Mouse (Mus musculus) hindbrain, embryonic 12.5 days (tissue): ENCODE data around the gene Jchain. TPM values are rescaled to one million over a fixed set of nuclear protein-coding genes. Genes with fewer than 3 reads are reported as not detected.
"Not testable (repeated sequence)": the region's sequence is repeated elsewhere in the genome, so short reads cannot be mapped to it uniquely, and the experiment has no call there.

Experiments used
- ATAC-seq: fragments of 200-750 bp; cut with Nextera tagmentation; 2 replicates; pipeline ENCODE4 v1.8.0; 2017; ENCODE audit warnings: moderate TSS enrichment; ENCODE audit not compliant: low FRiP score
- H3K27ac ChIP-seq: fragments of 300-500 bp; sonication (generic); 2 replicates; pipeline ENCODE4 v1.5.1; 2016; ENCODE audit warnings: mild to moderate bottlenecking
- H3K27me3 ChIP-seq: fragments of 300-500 bp; sonication (generic); 2 replicates; pipeline ENCODE4 v1.6.1; 2016; ENCODE audit warnings: mild to moderate bottlenecking
- H3K36me3 ChIP-seq: fragments of 300-500 bp; sonication (generic); 2 replicates; pipeline ENCODE4 v1.6.1; 2016; ENCODE audit warnings: mild to moderate bottlenecking
- H3K4me1 ChIP-seq: fragments of 300-500 bp; sonication (generic); 2 replicates; pipeline ENCODE4 v1.6.1; 2016
- H3K4me2 ChIP-seq: fragments of 300-500 bp; sonication (generic); replicated peaks from 2 replicates; pipeline ENCODE4 v1.6.1; 2016; ENCODE audit warnings: mild to moderate bottlenecking
- H3K4me3 ChIP-seq: fragments of 300-500 bp; sonication (generic); 2 replicates; pipeline ENCODE4 v1.5.1; 2016; ENCODE audit warnings: mild to moderate bottlenecking
- H3K9ac ChIP-seq: fragments of 300-500 bp; sonication (generic); 2 replicates; pipeline ENCODE4 v1.6.1; 2016; ENCODE audit warnings: mild to moderate bottlenecking, moderate library complexity
- H3K9me3 ChIP-seq: fragments of 300-500 bp; sonication (generic); replicated peaks from 2 replicates; pipeline ENCODE4 v1.6.1; 2016; ENCODE audit warnings: mild to moderate bottlenecking
- WGBS: fragments of 180-500 bp; shearing (Covaris S2); methylation state at CpG from one replicate; pipeline ENCODE4 v1.1.7; 2016; 5-methylcytosine and 5-hydroxymethylcytosine counted together
- polyA plus RNA-seq: library from polyadenylated mRNA; unstranded; fragments of >200 nt; fragmentation: Nextera tagmentation; extraction: Ambion mirVana; gene quantifications from 2 replicates; pipeline ENCODE4 v1.2.1, GENCODE M21; 2016

The Jchain gene
- polyA plus RNA-seq, 1 experiment from 2014 or later = 0.35 TPM

- H3K9ac ChIP-seq = peak within 1 kb of the TSS; percentile 88
- no peaks in the 10 kb centered on the region for H3K27me3 ChIP-seq
- peaks cover 17% of the 10 kb centered on the region for H3K4me1 ChIP-seq
- WGBS = under 1% methylated on average over 69 of the region's 76 CpGs
- peak; percentile 98 for ATAC-seq
- H3K9me3 ChIP-seq = no peaks in the 10 kb centered on the region
- H3K4me3 ChIP-seq = peak within 1 kb of the TSS; percentile 82
- peaks cover 9% of the 10 kb centered on the region; the same call in 1 of the 2 replicates for H3K36me3 ChIP-seq
- H3K27ac ChIP-seq = peak within 1 kb of the TSS; percentile 90
- peak within 1 kb of the TSS; percentile 98 for H3K4me2 ChIP-seq
Observed at GRCm38 (mm10) chr5:88554086-88554886, 26.6 kb upstream of the Jchain start, which contains the start of gene Utp3. Utp3 (plus strand) TSS chr5:88554462.

GRCm38 (mm10) chr5:88553271-88554085 is 25.8 kb upstream of the Jchain start:
- no peaks in the 10 kb centered on the region for H3K27me3 ChIP-seq
- peaks cover 9% of the 10 kb centered on the region; the same call in 1 of the 2 replicates for H3K36me3 ChIP-seq
- 8% methylated on average over 29 of the region's 29 CpGs for WGBS
- peak; percentile 68 for ATAC-seq
- H3K9ac ChIP-seq = peak overlapping the region; percentile 64
- peak overlapping the region; percentile 90 for H3K27ac ChIP-seq
- H3K9me3 ChIP-seq = no peaks in the 10 kb centered on the region
- H3K4me1 ChIP-seq = peaks cover 17% of the 10 kb centered on the region
- H3K4me2 ChIP-seq = peak overlapping the region; percentile 53
- H3K4me3 ChIP-seq = peak overlapping the region; percentile 82

- WGBS = 90% methylated on average over 7 of the region's 7 CpGs
- H3K9ac ChIP-seq = no peak overlapping the region
- ATAC-seq = no peak
Observed at GRCm38 (mm10) chr5:88545536-88545935, 17.8 kb upstream of the Jchain start.

GRCm38 (mm10) chr5:88544411-88544810 is 16.7 kb upstream of the Jchain start:
- not testable (repeated sequence) for ATAC-seq, H3K9ac ChIP-seq, H3K4me1 ChIP-seq, H3K27ac ChIP-seq, H3K4me3 ChIP-seq, H3K4me2 ChIP-seq, H3K36me3 ChIP-seq, H3K9me3 ChIP-seq, H3K27me3 ChIP-seq
- 91% methylated on average over 1 of the region's 1 CpGs for WGBS

More at GRCm38 (mm10) chr5:88545536-88545935, 17.8 kb upstream of the Jchain start:
- H3K4me3 ChIP-seq = no peak overlapping the region
- no peak overlapping the region for H3K27ac ChIP-seq
- H3K4me2 ChIP-seq = no peak overlapping the region
- H3K36me3 ChIP-seq = no peaks in the 10 kb centered on the region
- no peaks in the 10 kb centered on the region for H3K27me3 ChIP-seq
- H3K4me1 ChIP-seq = no peaks in the 10 kb centered on the region
- no peaks in the 10 kb centered on the region for H3K9me3 ChIP-seq

- Histone ChIP-seq H3K9me3 (no peaks in the 10 kb centered on the region), H3K36me3 (no peaks in the 10 kb centered on the region), H3K4me3 (no peak overlapping the region), H3K4me1 (no peaks in the 10 kb centered on the region), H3K4me2 (no peak overlapping the region), H3K27ac (no peak overlapping the region), H3K27me3 (no peaks in the 10 kb centered on the region), H3K9ac (no peak overlapping the region)
- peak; percentile 56; the same call in 1 of the 2 replicates for ATAC-seq
- WGBS = 62% methylated on average over 5 of the region's 5 CpGs
Observed at GRCm38 (mm10) chr5:88542651-88543282, 15.1 kb upstream of the Jchain start.

- Histone ChIP-seq H3K27me3 (no peaks in the 10 kb centered on the region), H3K27ac (no peak overlapping the region), H3K9me3 (no peaks in the 10 kb centered on the region), H3K4me1 (no peaks in the 10 kb centered on the region), H3K36me3 (no peaks in the 10 kb centered on the region), H3K4me3 (no peak overlapping the region), H3K9ac (no peak overlapping the region), H3K4me2 (no peak overlapping the region)
- ATAC-seq = no peak
Observed at GRCm38 (mm10) chr5:88540845-88541244, 13.2 kb upstream of the Jchain start.

GRCm38 (mm10) chr5:88534697-88535096 is 7.0 kb upstream of the Jchain start:
- WGBS = 67% methylated on average over 3 of the region's 3 CpGs
- H3K36me3 ChIP-seq = no peaks in the 10 kb centered on the region
- no peaks in the 10 kb centered on the region for H3K27me3 ChIP-seq
- no peak overlapping the region for H3K9ac ChIP-seq
- ATAC-seq = no peak
- no peaks in the 10 kb centered on the region for H3K9me3 ChIP-seq
- H3K27ac ChIP-seq = no peak overlapping the region
- H3K4me1 ChIP-seq = no peaks in the 10 kb centered on the region
- no peak overlapping the region for H3K4me3 ChIP-seq
- H3K4me2 ChIP-seq = no peak overlapping the region

GRCm38 (mm10) chr5:88530908-88531307 is 3.2 kb upstream of the Jchain start:
- Histone ChIP-seq H3K9ac (no peak overlapping the region), H3K4me1 (no peaks in the 10 kb centered on the region), H3K9me3 (no peaks in the 10 kb centered on the region), H3K27me3 (no peaks in the 10 kb centered on the region), H3K27ac (no peak overlapping the region), H3K4me3 (no peak overlapping the region), H3K4me2 (no peak overlapping the region), H3K36me3 (no peaks in the 10 kb centered on the region)
- no peak for ATAC-seq
- WGBS = 88% methylated on average over 1 of the region's 1 CpGs

- Histone ChIP-seq H3K27me3 (no peaks in the 10 kb centered on the region), H3K36me3 (no peaks in the 10 kb centered on the region), H3K9me3 (no peaks in the 10 kb centered on the region), H3K9ac (no peak overlapping the region), H3K4me3 (no peak overlapping the region), H3K4me1 (no peaks in the 10 kb centered on the region), H3K4me2 (no peak overlapping the region), H3K27ac (no peak overlapping the region)
- ATAC-seq = no peak
- WGBS = 3% methylated on average over 2 of the region's 2 CpGs
Observed at GRCm38 (mm10) chr5:88519232-88519631, 8.5 kb downstream of the Jchain start.

- 68% methylated on average over 1 of the region's 1 CpGs for WGBS
- no peaks in the 10 kb centered on the region for H3K36me3 ChIP-seq
- H3K4me2 ChIP-seq = no peak overlapping the region
- no peaks in the 10 kb centered on the region for H3K9me3 ChIP-seq
- H3K9ac ChIP-seq = no peak overlapping the region
- H3K27me3 ChIP-seq = no peaks in the 10 kb centered on the region
- no peak overlapping the region for H3K4me3 ChIP-seq
- no peak for ATAC-seq
- no peaks in the 10 kb centered on the region for H3K4me1 ChIP-seq
- H3K27ac ChIP-seq = no peak overlapping the region
Observed at GRCm38 (mm10) chr5:88508990-88509389, 18.7 kb downstream of the Jchain start.

- WGBS = 63% methylated on average over 1 of the region's 1 CpGs
- ATAC-seq = no peak
Observed at GRCm38 (mm10) chr5:88508555-88508954, 19.1 kb downstream of the Jchain start.

GRCm38 (mm10) chr5:88499781-88500180 is 27.9 kb downstream of the Jchain start:
- H3K4me2 ChIP-seq = no peak overlapping the region
- H3K27ac ChIP-seq = no peak overlapping the region
- H3K4me3 ChIP-seq = no peak overlapping the region
- H3K9ac ChIP-seq = no peak overlapping the region
- 82% methylated on average over 3 of the region's 3 CpGs for WGBS
- H3K9me3 ChIP-seq = no peaks in the 10 kb centered on the region
- ATAC-seq = no peak
- no peaks in the 10 kb centered on the region for H3K27me3 ChIP-seq
- H3K36me3 ChIP-seq = no peaks in the 10 kb centered on the region
- H3K4me1 ChIP-seq = no peaks in the 10 kb centered on the region

More at GRCm38 (mm10) chr5:88508555-88508954, 19.1 kb downstream of the Jchain start:
- Histone ChIP-seq H3K4me3 (no peak overlapping the region), H3K9me3 (no peaks in the 10 kb centered on the region), H3K4me1 (no peaks in the 10 kb centered on the region), H3K4me2 (no peak overlapping the region), H3K36me3 (no peaks in the 10 kb centered on the region), H3K27ac (no peak overlapping the region), H3K9ac (no peak overlapping the region), H3K27me3 (no peaks in the 10 kb centered on the region)
